Mouse (Mus musculus): ENCODE measurements around the gene Camk1d.

DNA sequence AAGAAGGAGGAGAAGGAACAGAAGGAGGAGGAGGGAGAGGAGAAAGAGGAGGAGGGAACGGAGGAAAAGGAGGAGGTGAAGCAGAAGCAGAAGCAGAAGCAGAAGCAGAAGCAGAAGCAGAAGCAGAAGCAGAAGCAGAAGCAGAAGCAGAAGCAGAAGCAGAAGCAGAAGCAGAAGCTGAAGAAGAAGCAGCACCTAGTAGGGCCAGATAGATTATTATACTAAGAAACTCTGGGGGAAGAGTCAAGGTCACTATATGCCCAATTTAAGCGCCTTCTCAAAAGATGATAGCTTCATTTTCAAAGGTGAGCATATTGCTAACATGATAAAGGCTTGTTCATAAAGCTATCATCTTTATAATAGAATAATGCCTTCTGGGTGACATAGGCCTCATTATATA is 11.9 kb downstream of the Camk1d start:
- TF ChIP-seq CTCF (IDR thresholded peaks at IDR 0.05; ENCODE audit: low read depth) = no peak
- no peak for TF ChIP-seq EP300 (optimal IDR thresholded peaks at IDR 0.05)
